Mouse (Mus musculus) lung, embryonic 15.5 days (tissue): Measurements from ENCODE around the gene Rps28. TPM values are rescaled to one million over a fixed set of nuclear protein-coding genes. Genes with fewer than 3 reads are reported as not detected.

Source experiments
- polyA plus RNA-seq: library from polyadenylated mRNA; unstranded; fragments of >200 nt; fragmentation: Nextera tagmentation; extraction: Ambion mirVana; gene quantifications from 2 replicates; pipeline ENCODE4 v1.2.1, GENCODE M21; 2015

Gene Rps28
- polyA plus RNA-seq, 1 experiment from 2014 or later: 885 TPM

Other genes starting within 250 kb of the Rps28 start
- 36.6 and 40.6 TPM in 2 replicates for gene Zfp414, start 195.5 kb downstream of the Rps28 start, polyA plus RNA-seq
- 0.97 and 1.1 TPM in 2 replicates for gene Pram1, start 186.5 kb downstream of the Rps28 start, polyA plus RNA-seq
- gene Hnrnpm, start 137.7 kb downstream of the Rps28 start, polyA plus RNA-seq: 325 and 344 TPM in 2 replicates
- 58.8 and 60.7 TPM in 2 replicates for gene March2, start 105.9 kb downstream of the Rps28 start, polyA plus RNA-seq
- gene Rab11b, start 64.0 kb downstream of the Rps28 start, polyA plus RNA-seq: 281 and 306 TPM in 2 replicates
- 43.7 and 47.0 TPM in 2 replicates for gene Angptl4, start 42.7 kb downstream of the Rps28 start, polyA plus RNA-seq
- gene Kank3, start 14.0 kb downstream of the Rps28 start, polyA plus RNA-seq: 68.0 and 77.8 TPM in 2 replicates
- gene Ndufa7, start within 50 bp of the Rps28 start, polyA plus RNA-seq: 425 and 461 TPM in 2 replicates
- gene Cd320, start 18.5 kb upstream of the Rps28 start, polyA plus RNA-seq: 69.4 and 74.0 TPM in 2 replicates
- gene Gm7029, start 49.3 kb upstream of the Rps28 start, polyA plus RNA-seq: not detected in 2 replicates
- gene Kifc1, start 66.1 kb upstream of the Rps28 start, polyA plus RNA-seq: 10.1 and 10.6 TPM in 2 replicates
- 0.28 and 0.31 TPM in 2 replicates for gene Platr17, start 80.6 kb upstream of the Rps28 start, polyA plus RNA-seq
- 50.8 and 54.6 TPM in 2 replicates for gene Daxx, start 84.9 kb upstream of the Rps28 start, polyA plus RNA-seq
- gene Tapbp, start 91.3 kb upstream of the Rps28 start, polyA plus RNA-seq: 45.3 and 52.6 TPM in 2 replicates
- 17.8 and 20.6 TPM in 2 replicates for gene Zbtb22, start 91.3 kb upstream of the Rps28 start, polyA plus RNA-seq
- gene Rgl2, start 105.0 kb upstream of the Rps28 start, polyA plus RNA-seq: 47.7 and 57.8 TPM in 2 replicates
- gene Pfdn6, start 115.8 kb upstream of the Rps28 start, polyA plus RNA-seq: 137 and 153 TPM in 2 replicates
- 33.1 and 34.2 TPM in 2 replicates for gene Wdr46, start 116.1 kb upstream of the Rps28 start, polyA plus RNA-seq
- 3.8 and 4.3 TPM in 2 replicates for gene B3galt4, start 126.9 kb upstream of the Rps28 start, polyA plus RNA-seq
- gene Vps52, start 131.2 kb upstream of the Rps28 start, polyA plus RNA-seq: 49.3 and 55.4 TPM in 2 replicates
- 1,650 and 1,822 TPM in 2 replicates for gene Rps18, start 131.4 kb upstream of the Rps28 start, polyA plus RNA-seq
- 49.7 and 69.2 TPM in 2 replicates for gene H2-K1, start 175.8 kb upstream of the Rps28 start, polyA plus RNA-seq
- 20.9 and 23.2 TPM in 2 replicates for gene Ring1, start 200.1 kb upstream of the Rps28 start, polyA plus RNA-seq
- gene H2-Ke6, start 203.5 kb upstream of the Rps28 start, polyA plus RNA-seq: 46.1 and 49.1 TPM in 2 replicates
- 192 and 205 TPM in 2 replicates for gene Slc39a7, start 207.1 kb upstream of the Rps28 start, polyA plus RNA-seq
- gene Rxrb, start 207.2 kb upstream of the Rps28 start, polyA plus RNA-seq: 47.5 and 56.0 TPM in 2 replicates
- gene Col11a2, start 214.9 kb upstream of the Rps28 start, polyA plus RNA-seq: 4.1 and 5.0 TPM in 2 replicates